In genomic region chr11:86588583-86589298, GRCm38 (mm10) we compare ENCODE assay signal across 29 mouse cellular contexts. TPM values are rescaled to one million over a fixed set of nuclear protein-coding genes. Genes with fewer than 3 reads are reported as not detected.
DNase-seq lines count a peak whose midpoint lies in the region; ATAC-seq and TF ChIP-seq lines count a peak whose summit lies in the region.
"Had no signal": no experiment of that assay in that cellular context is flagged by ENCODE, and none has a peak within 500 bp of the region (broad histone marks: within the 10 kb centered on the region; RNA-seq: fewer than 3 reads in every experiment).

No protein-coding gene starts in this region.

- H3K4me2 ChIP-seq in liver, embryonic 11.5 days: no peak overlapping the region
- H3K4me2 ChIP-seq in stomach, postnatal 0 days (replicated peaks; ENCODE audit: low read depth): no peak overlapping the region
- H3K4me2 ChIP-seq: hindbrain, embryonic 12.5 days; limb, embryonic 15.5 days; midbrain, embryonic 13.5 days; neural tube, embryonic 15.5 days had no signal

- H3K79me2 ChIP-seq in liver, adult 2 months (ENCODE audit: control insufficient read depth, insufficient read depth, low read length): no peaks in the 10 kb centered on the region; the same call in 1 of the 2 replicates

- H3K9ac ChIP-seq in liver, adult 2 months (ENCODE audit: low read depth, low read length): no peak overlapping the region
- no peak overlapping the region for H3K9ac ChIP-seq in liver, embryonic 11.5 days (ENCODE audit: low read depth, low read length)
- no peak overlapping the region for H3K9ac ChIP-seq in stomach, postnatal 0 days (ENCODE audit: low read length)
- H3K9ac ChIP-seq: hindbrain, embryonic 12.5 days; limb, embryonic 15.5 days; midbrain, embryonic 13.5 days; neural tube, embryonic 15.5 days had no signal

- 93% methylated on average over 4 of the region's 4 CpGs for WGBS in liver, adult 2 months
- 83% methylated on average over 4 of the region's 4 CpGs for WGBS in liver, embryonic 11.5 days
- WGBS in stomach, postnatal 0 days: 88% methylated on average over 4 of the region's 4 CpGs

- peaks cover 18% of the 10 kb centered on the region for H3K36me3 ChIP-seq in liver, adult 2 months (ENCODE audit: control insufficient read depth, insufficient read depth, low read length)
- peaks cover 3% of the 10 kb centered on the region; the same call in 1 of the 2 replicates for H3K36me3 ChIP-seq in liver, embryonic 11.5 days (ENCODE audit: control insufficient read depth, insufficient read depth, low read length)
- H3K36me3 ChIP-seq in stomach, postnatal 0 days (ENCODE audit: control insufficient read depth, insufficient read depth, low read length): no peaks in the 10 kb centered on the region
- H3K36me3 ChIP-seq: hindbrain, embryonic 12.5 days; limb, embryonic 15.5 days; neural tube, embryonic 15.5 days had no signal

- DNase-seq in liver, adult 2 months (ENCODE audit: extremely low read depth, low read depth, low spot score): no peak
- DNase-seq in liver, embryonic 11.5 days (ENCODE audit: low spot score): no peak
- peak; percentile 25 for DNase-seq in CD4-positive helper T cell, adult 2 months (ENCODE audit: low read depth, low spot score)
- DNase-seq in stomach, postnatal 0 days (ENCODE audit: low spot score): no peak
- no peak for DNase-seq in neural tube, embryonic 10.5 days (ENCODE audit: extremely low spot score, low spot score)
- DNase-seq in adrenal gland, adult 2 months: no peak
- DNase-seq: adrenal gland, postnatal 36 days; B cell, adult 2 months; cerebellum, adult 2 months; cerebellum, postnatal 14 days; gastrocnemius, adult 2 months; gastrocnemius, postnatal 36 days; heart, adult 2 months; heart, postnatal 14 days; kidney, adult 11 months; kidney, postnatal 14 days; layer of hippocampus, adult 9-11 months; lung, postnatal 36 days; retina, postnatal 1 day; right cerebral cortex, postnatal 14 days; thymus, postnatal 4 days had no signal

- H3K27me3 ChIP-seq in liver, adult 2 months (ENCODE audit: control insufficient read depth, insufficient read depth, low read length): no peaks in the 10 kb centered on the region
- no peaks in the 10 kb centered on the region for H3K27me3 ChIP-seq in liver, embryonic 11.5 days (replicated peaks; ENCODE audit: control insufficient read depth, insufficient read depth, low read length)
- H3K27me3 ChIP-seq in stomach, postnatal 0 days (ENCODE audit: control insufficient read depth, insufficient read depth, low read length): no peaks in the 10 kb centered on the region
- H3K27me3 ChIP-seq: hindbrain, embryonic 12.5 days; limb, embryonic 15.5 days; midbrain, embryonic 13.5 days; neural tube, embryonic 15.5 days had no signal

- TF ChIP-seq POLR2A in liver, adult 2 months (IDR thresholded peaks at IDR 0.05; ENCODE audit: extremely low read depth, insufficient read depth, low read length): no peak
- no peak for TF ChIP-seq POLR2A in embryonic fibroblast, embryonic 13.5 days (IDR thresholded peaks at IDR 0.05; ENCODE audit: low read depth, low read length)

- no peak for TF ChIP-seq CTCF in liver, adult 2 months (IDR thresholded peaks at IDR 0.05; ENCODE audit: low read depth, low read length)
- no peak for TF ChIP-seq CTCF in embryonic fibroblast, embryonic 13.5 days (IDR thresholded peaks at IDR 0.05; ENCODE audit: borderline replicate concordance, insufficient read depth, low read length)
- no peak for TF ChIP-seq CTCF in stomach, postnatal 0 days (IDR thresholded peaks at IDR 0.05; ENCODE audit: low read depth)

- H3K4me3 ChIP-seq in liver, adult 2 months (ENCODE audit: insufficient read depth, low read depth, low read length): no peak overlapping the region
- no peak overlapping the region for H3K4me3 ChIP-seq in liver, embryonic 11.5 days (ENCODE audit: low read depth, low read length)
- no peak overlapping the region for H3K4me3 ChIP-seq in embryonic fibroblast, embryonic 13.5 days (ENCODE audit: insufficient read depth, low read length)
- H3K4me3 ChIP-seq in stomach, postnatal 0 days (ENCODE audit: low read depth, low read length): no peak overlapping the region
- H3K4me3 ChIP-seq: gastrocnemius, adult 2 months; heart, adult 2 months; hindbrain, embryonic 12.5 days; limb, embryonic 10.5 days; limb, embryonic 15.5 days; midbrain, embryonic 13.5 days; neural tube, embryonic 15.5 days had no signal

- TF ChIP-seq EP300 in stomach, postnatal 0 days (optimal IDR thresholded peaks at IDR 0.05): no peak

- H3K4me1 ChIP-seq in liver, adult 2 months (ENCODE audit: control insufficient read depth, insufficient read depth, low read length): peaks cover 8% of the 10 kb centered on the region
- peaks cover 56% of the 10 kb centered on the region for H3K4me1 ChIP-seq in liver, embryonic 11.5 days (replicated peaks; ENCODE audit: control insufficient read depth, insufficient read depth, low read length)
- peaks cover 31% of the 10 kb centered on the region for H3K4me1 ChIP-seq in embryonic fibroblast, embryonic 13.5 days (ENCODE audit: control insufficient read depth, insufficient read depth, low read length)
- no peaks in the 10 kb centered on the region for H3K4me1 ChIP-seq in stomach, postnatal 0 days (replicated peaks; ENCODE audit: control insufficient read depth, insufficient read depth)

- H3K27ac ChIP-seq in liver, adult 2 months (replicated peaks; ENCODE audit: insufficient read depth, low read depth, low read length): peak overlapping the region; percentile 62; the same call in 1 of the 2 replicates
- no peak overlapping the region for H3K27ac ChIP-seq in liver, embryonic 11.5 days (ENCODE audit: low read depth, low read length)
- peak overlapping the region; percentile 99 for H3K27ac ChIP-seq in embryonic fibroblast, embryonic 13.5 days (ENCODE audit: insufficient read depth, low read length)
- H3K27ac ChIP-seq in stomach, postnatal 0 days (replicated peaks): peak overlapping the region; percentile 31; the same call in 1 of the 2 replicates
- H3K27ac ChIP-seq: heart, adult 2 months; hindbrain, embryonic 12.5 days; hindbrain, postnatal 0 days; limb, embryonic 10.5 days; midbrain, embryonic 13.5 days; neural tube, embryonic 15.5 days had no signal

- ATAC-seq in liver, embryonic 11.5 days (replicated peaks; ENCODE audit: low FRiP score): no peak
- no peak for ATAC-seq in stomach, postnatal 0 days (ENCODE audit: low FRiP score, low TSS enrichment)
- ATAC-seq: forebrain, embryonic 16.5 days; hindbrain, postnatal 0 days; midbrain, embryonic 13.5 days had no signal

- H3K9me3 ChIP-seq in liver, embryonic 11.5 days (ENCODE audit: control insufficient read depth, low read length): no peaks in the 10 kb centered on the region
- no peaks in the 10 kb centered on the region for H3K9me3 ChIP-seq in stomach, postnatal 0 days (ENCODE audit: control insufficient read depth, low read length)
- H3K9me3 ChIP-seq: hindbrain, embryonic 12.5 days; limb, embryonic 10.5 days; limb, embryonic 15.5 days; midbrain, embryonic 13.5 days; neural tube, embryonic 15.5 days had no signal

RNA-seq across cellular contexts. Expression of gene Tubd1, which starts 44.0 kb away (rescaled TPM):
- total RNA-seq in liver, adult 2 months (2014; rRNA removed): 2.6 and 4.3 TPM in 2 replicates
- 1.7 and 2.0 TPM in 2 replicates for polyA plus RNA-seq in liver, adult 2 months (2012; rRNA removed)
- polyA plus RNA-seq in liver, embryonic 11.5 days (2014; fragmentation: Nextera tagmentation; extraction: Ambion mirVana): 18.5 and 18.7 TPM in 2 replicates
- polyA plus RNA-seq in embryonic fibroblast, embryonic 13.5 days (2011; ENCODE audit: insufficient read length, low read depth, missing spikeins): 6.4 and 8.2 TPM in 2 replicates
- 7.6 and 7.8 TPM in 2 replicates for polyA plus RNA-seq in stomach, postnatal 0 days (2015; fragmentation: Nextera tagmentation; extraction: Ambion mirVana)
- 1 to 10 TPM; 6.6 to 8.1 TPM for total RNA-seq in adrenal gland, adult 2 months (2021)
- 1.2 and 1.7 TPM in 2 replicates for polyA plus RNA-seq in adrenal gland, adult 2 months (2012; rRNA removed)

RNA-seq across cellular contexts. Expression of gene Rps6kb1, which starts 44.1 kb away (rescaled TPM):
- total RNA-seq in liver, adult 2 months (2014; rRNA removed): 14.4 TPM in 2 replicates
- 6.2 and 6.3 TPM in 2 replicates for polyA plus RNA-seq in liver, adult 2 months (2012; rRNA removed)
- 48.4 and 50.9 TPM in 2 replicates for polyA plus RNA-seq in liver, embryonic 11.5 days (2014; fragmentation: Nextera tagmentation; extraction: Ambion mirVana)
- 70.3 and 71.4 TPM in 2 replicates for polyA plus RNA-seq in embryonic fibroblast, embryonic 13.5 days (2011; ENCODE audit: insufficient read length, low read depth, missing spikeins)
- polyA plus RNA-seq in stomach, postnatal 0 days (2015; fragmentation: Nextera tagmentation; extraction: Ambion mirVana): 40.7 and 42.3 TPM in 2 replicates
- 10 to 100 TPM; 38.1 to 39.8 TPM for total RNA-seq in adrenal gland, adult 2 months (2021)
- polyA plus RNA-seq in adrenal gland, adult 2 months (2012; rRNA removed): 3.3 and 4.0 TPM in 2 replicates
